Mouse (Mus musculus): ENCODE measurements around the gene Galnt11. TPM values are rescaled to one million over a fixed set of nuclear protein-coding genes. Genes with fewer than 3 reads are reported as not detected.
"Not testable (repeated sequence)": the region's sequence is repeated elsewhere in the genome, so short reads cannot be mapped to it uniquely, and the experiment has no call there.

The Galnt11 gene
- polyA plus RNA-seq, 2 experiments: 40.1 to 46.6 TPM

GRCm38 (mm10) chr5:25211872-25212271 lies 9.8 kb upstream of the Galnt11 start:
- H3K27me3 ChIP-seq (ENCODE audit: control insufficient read depth, insufficient read depth, low read length): no peaks in the 10 kb centered on the region
- H3K36me3 ChIP-seq (ENCODE audit: control insufficient read depth, insufficient read depth, low read length): no peaks in the 10 kb centered on the region
- no peak overlapping the region for H3K27ac ChIP-seq (replicated peaks; ENCODE audit: low read depth, low read length)
- ATAC-seq (ENCODE audit: low FRiP score, low read depth) (no peak), DNase-seq (ENCODE audit: low spot score) (no peak)
- H3K9ac ChIP-seq (ENCODE audit: low read depth, low read length, severe bottlenecking): no peak overlapping the region
- 71% methylated on average over 1 of the region's 1 CpGs for WGBS
- H3K4me3 ChIP-seq (replicated peaks; ENCODE audit: low read length): no peak overlapping the region
- no peak for TF ChIP-seq POLR2A (IDR thresholded peaks at IDR 0.05; ENCODE audit: borderline replicate concordance, extremely low read depth, insufficient read depth, insufficient read length)
- H3K4me2 ChIP-seq (replicated peaks; ENCODE audit: low read depth, low read length, severe bottlenecking): no peak overlapping the region
- no peaks in the 10 kb centered on the region for H3K4me1 ChIP-seq (ENCODE audit: control insufficient read depth, insufficient read depth, low read length)
- H3K9me3 ChIP-seq (ENCODE audit: control insufficient read depth, low read length): no peaks in the 10 kb centered on the region

GRCm38 (mm10) chr5:25213216-25213615 lies 8.5 kb upstream of the Galnt11 start:
- not testable (repeated sequence) for H3K36me3 ChIP-seq (ENCODE audit: control insufficient read depth, insufficient read depth, low read length); H3K4me3 ChIP-seq (replicated peaks; ENCODE audit: low read length); ATAC-seq (ENCODE audit: low FRiP score, low read depth)

GRCm38 (mm10) chr5:25215006-25215405 lies 6.7 kb upstream of the Galnt11 start:
- no peak for TF ChIP-seq POLR2A (IDR thresholded peaks at IDR 0.05; ENCODE audit: borderline replicate concordance, extremely low read depth, insufficient read depth, insufficient read length)
- Histone ChIP-seq H3K36me3 (ENCODE audit: control insufficient read depth, insufficient read depth, low read length) (no peaks in the 10 kb centered on the region), H3K9me3 (ENCODE audit: control insufficient read depth, low read length) (no peaks in the 10 kb centered on the region), H3K4me1 (ENCODE audit: control insufficient read depth, insufficient read depth, low read length) (no peaks in the 10 kb centered on the region), H3K4me2 (replicated peaks; ENCODE audit: low read depth, low read length, severe bottlenecking) (no peak overlapping the region), H3K4me3 (replicated peaks; ENCODE audit: low read length) (no peak overlapping the region), H3K9ac (ENCODE audit: low read depth, low read length, severe bottlenecking) (no peak overlapping the region), H3K27me3 (ENCODE audit: control insufficient read depth, insufficient read depth, low read length) (no peaks in the 10 kb centered on the region), H3K27ac (replicated peaks; ENCODE audit: low read depth, low read length) (no peak overlapping the region)
- DNase-seq (ENCODE audit: low spot score) (no peak), ATAC-seq (ENCODE audit: low FRiP score, low read depth) (no peak)
- 67% methylated on average over 6 of the region's 6 CpGs for WGBS

More at GRCm38 (mm10) chr5:25213216-25213615, 8.5 kb upstream of the Galnt11 start:
- H3K4me1 ChIP-seq (ENCODE audit: control insufficient read depth, insufficient read depth, low read length); H3K9me3 ChIP-seq (ENCODE audit: control insufficient read depth, low read length); H3K27ac ChIP-seq (replicated peaks; ENCODE audit: low read depth, low read length); H3K27me3 ChIP-seq (ENCODE audit: control insufficient read depth, insufficient read depth, low read length); H3K9ac ChIP-seq (ENCODE audit: low read depth, low read length, severe bottlenecking); DNase-seq (ENCODE audit: low spot score); H3K4me2 ChIP-seq (replicated peaks; ENCODE audit: low read depth, low read length, severe bottlenecking): not testable (repeated sequence)

- Histone ChIP-seq H3K27me3 (ENCODE audit: control insufficient read depth, insufficient read depth, low read length) (no peaks in the 10 kb centered on the region), H3K9ac (ENCODE audit: low read depth, low read length, severe bottlenecking) (peak within 1 kb of the TSS; percentile 91), H3K4me1 (ENCODE audit: control insufficient read depth, insufficient read depth, low read length) (peaks cover 6% of the 10 kb centered on the region; the same call in 1 of the 2 replicates), H3K9me3 (ENCODE audit: control insufficient read depth, low read length) (no peaks in the 10 kb centered on the region), H3K27ac (replicated peaks; ENCODE audit: low read depth, low read length) (peak within 1 kb of the TSS; percentile 90), H3K36me3 (ENCODE audit: control insufficient read depth, insufficient read depth, low read length) (0 out of 2 replicates have a peak, but pooled peaks cover 4% of the 10 kb centered on the region), H3K4me2 (replicated peaks; ENCODE audit: low read depth, low read length, severe bottlenecking) (peak within 1 kb of the TSS; percentile 66), H3K4me3 (replicated peaks; ENCODE audit: low read length) (peak within 1 kb of the TSS; percentile 78)
- peak; percentile 97 for ATAC-seq (ENCODE audit: low FRiP score, low read depth)
- TF ChIP-seq POLR2A (IDR thresholded peaks at IDR 0.05; ENCODE audit: borderline replicate concordance, extremely low read depth, insufficient read depth, insufficient read length): peak; percentile 25; the same call in 1 of the 2 replicates
- WGBS: 4% methylated on average over 51 of the region's 72 CpGs
- peak; percentile 66 for DNase-seq (ENCODE audit: low spot score)
These were observed 1.3 kb downstream of the Galnt11 start, which contains the start of gene E130116L18Rik for GRCm38 (mm10) chr5:25222752-25223702. TSS of gene E130116L18Rik (minus strand) at chr5:25223153.

GRCm38 (mm10) chr5:25224377-25224776 lies 2.7 kb downstream of the Galnt11 start:
- not testable (repeated sequence) for H3K36me3 ChIP-seq (ENCODE audit: control insufficient read depth, insufficient read depth, low read length); H3K9ac ChIP-seq (ENCODE audit: low read depth, low read length, severe bottlenecking); H3K27me3 ChIP-seq (ENCODE audit: control insufficient read depth, insufficient read depth, low read length); H3K4me1 ChIP-seq (ENCODE audit: control insufficient read depth, insufficient read depth, low read length); H3K4me2 ChIP-seq (replicated peaks; ENCODE audit: low read depth, low read length, severe bottlenecking); H3K9me3 ChIP-seq (ENCODE audit: control insufficient read depth, low read length); H3K4me3 ChIP-seq (replicated peaks; ENCODE audit: low read length); H3K27ac ChIP-seq (replicated peaks; ENCODE audit: low read depth, low read length); ATAC-seq (ENCODE audit: low FRiP score, low read depth); DNase-seq (ENCODE audit: low spot score)
- WGBS: 86% methylated on average over 1 of the region's 1 CpGs
